Mouse (Mus musculus): ENCODE measurements around the gene Trim2. TPM values are rescaled to one million over a fixed set of nuclear protein-coding genes. Genes with fewer than 3 reads are reported as not detected.
A peak's percentile ranks its signal among the peaks of the same experiment; 100 is the strongest.

Trim2 gene
- polyA plus RNA-seq, 1 experiment: 118 TPM

- no peak for TF ChIP-seq CTCF (IDR thresholded peaks at IDR 0.05; ENCODE audit: borderline replicate concordance, extremely low read depth, insufficient read depth, insufficient read length)
- TF ChIP-seq POLR2A (IDR thresholded peaks at IDR 0.05; ENCODE audit: borderline replicate concordance, extremely low read depth, insufficient read depth, insufficient read length, poor library complexity, severe bottlenecking): no peak
- DNase-seq (ENCODE audit: low read depth): no peak
Measured at GRCm38 (mm10) chr3:84318865-84319264, 12.2 kb upstream of the Trim2 start.

- TF ChIP-seq CTCF (IDR thresholded peaks at IDR 0.05; ENCODE audit: borderline replicate concordance, extremely low read depth, insufficient read depth, insufficient read length): peak; percentile 69; the same call in 1 of the 2 replicates
- no peak for TF ChIP-seq POLR2A (IDR thresholded peaks at IDR 0.05; ENCODE audit: borderline replicate concordance, extremely low read depth, insufficient read depth, insufficient read length, poor library complexity, severe bottlenecking)
- peak; percentile 94 for DNase-seq (ENCODE audit: low read depth)
Measured at GRCm38 (mm10) chr3:84314651-84315191, 8.0 kb upstream of the Trim2 start.

- no peak for TF ChIP-seq POLR2A (IDR thresholded peaks at IDR 0.05; ENCODE audit: borderline replicate concordance, extremely low read depth, insufficient read depth, insufficient read length, poor library complexity, severe bottlenecking)
- no peak for TF ChIP-seq CTCF (IDR thresholded peaks at IDR 0.05; ENCODE audit: borderline replicate concordance, extremely low read depth, insufficient read depth, insufficient read length)
- no peak for DNase-seq (ENCODE audit: low read depth)
Measured at GRCm38 (mm10) chr3:84313801-84314541, 7.3 kb upstream of the Trim2 start.

GRCm38 (mm10) chr3:84313003-84313800, 6.5 kb upstream of the Trim2 start:
- peak; percentile 92 for DNase-seq (ENCODE audit: low read depth)
- no peak for TF ChIP-seq POLR2A (IDR thresholded peaks at IDR 0.05; ENCODE audit: borderline replicate concordance, extremely low read depth, insufficient read depth, insufficient read length, poor library complexity, severe bottlenecking)
- peak; percentile 82; the same call in 1 of the 2 replicates for TF ChIP-seq CTCF (IDR thresholded peaks at IDR 0.05; ENCODE audit: borderline replicate concordance, extremely low read depth, insufficient read depth, insufficient read length)

GRCm38 (mm10) chr3:84312326-84312725, 5.6 kb upstream of the Trim2 start:
- TF ChIP-seq CTCF (IDR thresholded peaks at IDR 0.05; ENCODE audit: borderline replicate concordance, extremely low read depth, insufficient read depth, insufficient read length): no peak
- no peak for TF ChIP-seq POLR2A (IDR thresholded peaks at IDR 0.05; ENCODE audit: borderline replicate concordance, extremely low read depth, insufficient read depth, insufficient read length, poor library complexity, severe bottlenecking)
- no peak for DNase-seq (ENCODE audit: low read depth)

- TF ChIP-seq POLR2A (IDR thresholded peaks at IDR 0.05; ENCODE audit: borderline replicate concordance, extremely low read depth, insufficient read depth, insufficient read length, poor library complexity, severe bottlenecking) (no peak), CTCF (IDR thresholded peaks at IDR 0.05; ENCODE audit: borderline replicate concordance, extremely low read depth, insufficient read depth, insufficient read length) (no peak)
- DNase-seq (ENCODE audit: low read depth): no peak
Measured at GRCm38 (mm10) chr3:84307516-84307915, 839 bp upstream of the Trim2 start.

GRCm38 (mm10) chr3:84305722-84306510, 761 bp downstream of the Trim2 start:
- no peak for TF ChIP-seq POLR2A (IDR thresholded peaks at IDR 0.05; ENCODE audit: borderline replicate concordance, extremely low read depth, insufficient read depth, insufficient read length, poor library complexity, severe bottlenecking)
- DNase-seq (ENCODE audit: low read depth): no peak

GRCm38 (mm10) chr3:84305010-84305692, 1.5 kb downstream of the Trim2 start:
- TF ChIP-seq POLR2A (IDR thresholded peaks at IDR 0.05; ENCODE audit: borderline replicate concordance, extremely low read depth, insufficient read depth, insufficient read length, poor library complexity, severe bottlenecking) (no peak), CTCF (IDR thresholded peaks at IDR 0.05; ENCODE audit: borderline replicate concordance, extremely low read depth, insufficient read depth, insufficient read length) (no peak)
- DNase-seq (ENCODE audit: low read depth): peak; percentile 99

GRCm38 (mm10) chr3:84304339-84305009, 2.2 kb downstream of the Trim2 start:
- peak; percentile 94 for DNase-seq (ENCODE audit: low read depth)
- TF ChIP-seq CTCF (IDR thresholded peaks at IDR 0.05; ENCODE audit: borderline replicate concordance, extremely low read depth, insufficient read depth, insufficient read length) (peak; percentile 49; the same call in 1 of the 2 replicates), POLR2A (IDR thresholded peaks at IDR 0.05; ENCODE audit: borderline replicate concordance, extremely low read depth, insufficient read depth, insufficient read length, poor library complexity, severe bottlenecking) (no peak; the same call in 1 of the 2 replicates)

GRCm38 (mm10) chr3:84303395-84303949, 3.2 kb downstream of the Trim2 start:
- DNase-seq (ENCODE audit: low read depth): peak; percentile 54
- TF ChIP-seq POLR2A (IDR thresholded peaks at IDR 0.05; ENCODE audit: borderline replicate concordance, extremely low read depth, insufficient read depth, insufficient read length, poor library complexity, severe bottlenecking): no peak
- TF ChIP-seq CTCF (IDR thresholded peaks at IDR 0.05; ENCODE audit: borderline replicate concordance, extremely low read depth, insufficient read depth, insufficient read length): no peak
